Mouse (Mus musculus) heart, postnatal 4 days (tissue): ENCODE results near the gene Sstr4. TPM values are rescaled to one million over a fixed set of nuclear protein-coding genes. Genes with fewer than 3 reads are reported as not detected.

Source experiments
- DNase-seq: peaks from one replicate; pipeline ENCODE4 v3.0.0; 2021
- total RNA-seq, 2 experiments: library from RNA; stranded (reverse); gene quantifications; 2 replicates each; pipeline ENCODE4 v1.2.3; 2021

The Sstr4 gene
- total RNA-seq, 2 experiments from 2014 or later: 0.79 to 0.81 TPM

DNA sequence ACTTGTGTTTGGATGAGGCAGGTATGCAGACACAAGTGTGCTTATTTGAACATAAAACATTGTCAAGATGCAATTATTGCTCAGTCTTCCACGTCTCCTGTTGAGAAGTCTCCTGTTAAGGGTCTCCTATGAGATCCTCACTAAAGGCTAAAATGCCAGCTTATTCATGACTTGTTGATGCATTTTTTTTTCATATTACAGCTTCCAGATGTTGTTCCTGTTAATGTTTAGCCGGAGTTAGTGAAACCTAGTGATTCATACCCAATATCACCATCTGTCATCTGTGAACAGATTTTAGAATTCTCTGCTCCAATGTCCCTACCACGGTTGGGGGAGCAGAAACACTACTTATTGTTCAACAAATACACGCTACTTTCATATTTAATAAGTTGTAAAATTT is 35.8 kb downstream of the Sstr4 start:
- DNase-seq: no peak

DNA sequence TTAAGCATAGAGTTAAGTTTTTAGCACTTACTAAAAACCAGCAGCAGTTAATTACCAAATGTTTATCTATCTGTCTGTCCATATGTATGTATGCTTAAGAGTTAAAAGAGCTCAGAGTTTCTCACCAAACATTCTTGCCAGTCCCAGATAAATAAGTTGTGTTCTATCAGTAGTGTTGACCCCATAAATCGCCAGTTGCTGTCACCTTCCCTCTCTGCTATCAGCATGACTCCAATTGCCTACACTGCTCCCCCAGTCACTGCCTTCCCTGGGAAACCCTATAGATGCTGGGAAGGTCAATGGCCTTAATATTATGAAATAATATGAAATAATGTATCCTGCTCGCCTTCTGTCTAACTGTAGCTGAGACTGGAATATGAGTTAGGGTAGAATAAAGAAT is 37.2 kb downstream of the Sstr4 start:
- DNase-seq: no peak

DNA sequence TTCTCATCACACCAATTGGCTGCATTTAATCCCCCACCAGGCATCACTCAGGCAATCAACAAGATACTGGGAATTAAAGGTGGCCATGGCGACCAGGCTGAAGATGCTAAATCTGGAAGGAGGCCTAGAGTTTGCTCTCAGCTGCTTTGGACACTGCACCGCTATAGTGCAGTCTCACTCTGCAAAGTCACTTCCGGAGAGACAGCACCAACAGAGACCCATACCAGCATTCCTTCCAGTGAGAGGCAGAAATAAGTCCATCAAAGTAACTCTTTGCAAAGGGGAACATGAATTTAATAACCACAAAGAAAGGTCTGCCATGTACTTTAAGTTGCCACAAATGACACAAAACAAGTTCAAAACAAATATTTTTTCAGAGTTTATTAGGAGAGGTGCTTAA is 41.1 kb downstream of the Sstr4 start:
- no peak for DNase-seq

DNA sequence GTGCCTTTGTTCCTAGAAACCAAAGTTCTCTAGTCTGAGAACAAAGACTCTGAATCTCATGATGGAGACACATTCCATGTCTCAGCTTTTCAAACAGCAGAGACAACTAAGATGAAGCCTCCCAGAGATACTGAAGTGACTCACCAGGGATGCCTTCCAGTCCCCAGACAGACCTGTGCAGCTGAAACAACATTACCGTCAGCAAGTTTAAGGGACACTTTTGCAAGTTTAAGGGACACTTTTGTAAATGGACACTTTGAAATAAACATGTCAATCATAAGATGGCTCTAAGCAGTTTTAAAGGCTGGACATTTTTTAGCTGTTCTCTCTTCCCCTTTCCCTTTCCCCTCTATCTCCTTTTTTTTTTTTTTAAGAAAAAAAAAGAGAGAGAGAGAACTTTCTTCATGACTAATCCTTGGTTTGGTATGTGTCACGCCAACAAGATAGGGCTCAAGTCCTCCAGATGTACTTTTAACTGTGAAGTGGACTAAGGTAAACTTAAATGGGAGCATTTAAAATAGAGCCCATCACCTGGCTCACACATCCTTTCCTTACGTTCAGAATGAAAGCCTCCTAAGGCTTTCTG is 44.6 kb downstream of the Sstr4 start:
- DNase-seq: no peak

DNA sequence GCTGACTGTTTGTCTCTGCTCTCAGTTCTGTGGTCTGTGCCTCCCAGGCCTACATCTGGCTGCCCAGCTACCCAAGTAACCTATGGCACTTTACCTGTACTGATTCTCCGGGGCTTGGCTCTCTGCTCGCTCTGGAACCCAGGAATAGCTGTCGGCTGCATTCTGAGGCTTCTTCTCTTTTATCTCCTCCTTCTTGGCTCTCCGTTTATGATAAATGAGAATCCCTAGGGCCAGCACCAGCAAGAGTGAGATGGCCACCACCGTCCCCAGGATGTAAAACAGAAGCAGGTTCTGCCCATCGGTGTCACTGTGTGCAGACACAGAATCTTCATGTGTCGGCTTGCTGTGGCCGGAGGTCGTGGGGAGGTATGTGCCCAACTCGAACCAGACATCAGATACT is 46.3 kb downstream of the Sstr4 start:
- DNase-seq: no peak

DNA sequence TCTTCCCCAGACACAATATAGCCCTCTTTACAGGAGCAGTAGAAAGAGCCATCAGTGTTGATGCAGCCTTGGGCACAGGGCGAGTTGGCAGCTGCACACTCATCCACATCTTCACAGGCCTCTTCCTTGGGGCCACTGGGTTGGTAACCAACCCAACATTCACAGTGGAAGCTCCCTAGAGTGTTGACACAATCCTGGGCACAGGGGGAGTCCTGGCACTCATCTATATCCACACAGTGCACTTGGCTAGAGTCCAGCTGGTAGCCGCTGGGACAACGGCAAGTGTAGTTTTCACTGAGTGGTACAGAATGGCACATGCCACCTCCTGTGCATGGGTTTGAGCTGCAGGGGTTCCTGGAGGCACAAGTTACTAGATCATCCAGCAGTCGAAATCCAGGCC is 47.0 kb downstream of the Sstr4 start:
- DNase-seq: peak; percentile 14

DNA sequence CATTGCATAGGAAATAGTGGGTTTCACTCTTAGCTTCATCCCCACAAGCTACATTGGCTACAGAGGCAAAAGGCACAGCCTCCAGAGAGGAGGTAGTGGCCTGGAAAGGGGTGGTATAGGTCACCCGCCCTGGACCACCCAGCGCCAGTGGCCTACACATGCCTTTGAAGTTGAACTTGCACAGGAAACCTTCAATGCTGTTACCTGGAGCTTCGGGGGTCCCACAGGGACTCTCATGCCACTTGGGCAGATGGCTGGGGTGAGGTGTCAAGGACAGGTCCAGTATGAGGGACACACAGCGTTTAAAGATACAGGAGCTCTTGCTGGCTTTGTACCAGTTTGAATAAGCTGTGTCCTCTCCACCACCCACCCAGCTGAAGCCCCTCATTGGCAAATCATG is 47.6 kb downstream of the Sstr4 start:
- no peak for DNase-seq

DNA sequence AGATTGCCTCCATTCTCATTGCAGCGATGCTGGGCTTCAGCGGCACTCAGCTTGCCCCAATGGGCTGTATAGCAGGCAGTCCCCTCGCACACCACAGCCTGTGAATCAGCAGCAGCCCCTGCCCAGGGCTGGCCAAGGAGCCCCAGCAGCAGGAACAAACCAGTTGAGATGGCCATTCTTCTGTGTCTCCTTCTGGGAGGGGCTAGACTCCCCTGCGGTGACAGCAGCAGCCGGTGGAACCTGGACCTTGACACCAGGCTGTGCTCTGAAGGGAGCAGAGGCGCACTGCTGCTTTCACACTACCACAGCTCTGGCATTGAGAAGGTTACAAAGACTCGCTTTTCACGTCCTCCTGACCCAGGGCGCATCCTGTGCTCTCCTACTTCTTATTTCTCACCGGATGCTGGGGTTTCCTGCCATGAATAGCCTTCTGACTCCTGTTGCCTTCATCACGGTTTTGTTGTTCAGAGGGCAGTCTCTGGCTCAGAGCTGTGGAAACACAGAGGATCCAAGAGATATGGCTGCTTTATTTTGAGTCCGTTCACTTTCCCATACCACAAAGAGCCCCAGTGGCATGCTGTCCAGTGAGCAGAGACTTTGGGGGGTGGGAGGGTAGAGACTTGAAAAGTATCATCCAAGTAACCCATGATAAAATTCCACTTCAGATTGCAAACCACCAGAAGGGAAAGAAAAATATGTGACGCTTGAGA is 48.3 kb downstream of the Sstr4 start, which contains the start of gene Cd93:
Gene Cd93 (minus strand): TSS at position 315 of the 710 bp plus-strand sequence.
- DNase-seq: peak; percentile 56

DNA sequence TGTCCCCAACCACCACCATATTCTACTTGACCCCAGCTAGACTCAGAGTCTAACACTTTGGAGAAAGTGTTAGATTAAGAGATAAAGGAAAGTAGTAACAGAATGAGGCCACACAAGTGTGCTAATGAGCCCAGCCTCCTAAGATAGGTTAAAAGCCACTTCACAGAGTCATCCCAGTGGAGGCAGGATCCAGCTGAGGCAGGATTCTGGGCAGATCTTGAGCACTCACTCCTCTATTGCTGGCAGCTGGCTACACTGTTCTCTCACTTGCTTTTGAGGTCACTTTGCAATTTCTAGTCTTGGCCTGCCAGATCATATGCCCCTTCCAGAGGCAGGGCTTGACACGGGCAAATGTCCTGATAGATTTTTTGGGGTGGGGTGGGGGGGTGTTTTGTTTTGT is 49.3 kb downstream of the Sstr4 start:
- no peak for DNase-seq

DNA sequence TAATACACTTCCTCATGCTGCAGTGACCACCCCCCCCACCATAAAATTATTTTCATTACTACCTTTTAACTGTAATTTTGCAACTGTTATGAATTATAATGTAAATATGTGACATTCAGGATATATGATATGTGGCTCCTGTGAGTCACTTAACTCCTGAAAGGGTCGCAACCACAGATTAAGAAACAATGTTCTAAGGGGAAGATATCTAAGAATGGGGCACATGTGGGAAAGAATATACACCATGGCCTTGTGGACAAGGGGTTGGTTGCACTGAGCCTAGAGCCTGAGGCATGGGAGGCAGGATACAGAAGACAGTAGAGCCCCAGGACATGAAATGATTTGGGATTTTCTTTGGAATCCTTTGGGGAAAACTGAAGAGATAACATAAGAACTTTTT is 50.5 kb downstream of the Sstr4 start:
- DNase-seq: no peak

Other genes starting within 250 kb of the Sstr4 start
- gene Thbd, start 12.8 kb downstream of the Sstr4 start, total RNA-seq: 10 to 100 TPM; 37.2 to 41.4 TPM
- 100 to 1,000 TPM; 160 to 168 TPM for gene Cd93, start 48.2 kb downstream of the Sstr4 start, total RNA-seq